Mouse (Mus musculus): ENCODE results near the gene Card19.

- no peak for TF ChIP-seq CTCF (IDR thresholded peaks at IDR 0.05; ENCODE audit: low read depth)
- TF ChIP-seq EP300 (IDR thresholded peaks at IDR 0.05; ENCODE audit: low read depth) = no peak
Measured at GRCm38 (mm10) chr13:49183646-49184045, 32.2 kb downstream of the Card19 start.
